Mouse (Mus musculus) thymus, adult 2 months (tissue): Measurements from ENCODE around the gene Podnl1. TPM values are rescaled to one million over a fixed set of nuclear protein-coding genes. Genes with fewer than 3 reads are reported as not detected.

ENCODE experiments used
- DNase-seq: peaks from one replicate; pipeline ENCODE4 v3.0.0; 2021
- H3K27ac ChIP-seq: fragments of 200-500 bp; 2 replicates; pipeline ENCODE4 v1.5.1; 2012; ENCODE audit warnings: low read length, control low read depth; ENCODE audit not compliant: control insufficient read depth, insufficient read depth
- H3K27me3 ChIP-seq: fragments of 200-500 bp; 2 replicates; pipeline ENCODE4 v1.6.1; 2012; ENCODE audit warnings: mild to moderate bottlenecking, low read length, moderate library complexity, mixed read lengths; ENCODE audit not compliant: control insufficient read depth, insufficient read depth
- H3K36me3 ChIP-seq: fragments of 200-500 bp; 2 replicates; pipeline ENCODE4 v1.6.1; 2012; ENCODE audit warnings: mild to moderate bottlenecking, low read length, moderate library complexity; ENCODE audit not compliant: control insufficient read depth, insufficient read depth
- H3K4me1 ChIP-seq: fragments of 200-500 bp; replicated peaks from 2 replicates; pipeline ENCODE4 v1.6.1; 2012; ENCODE audit warnings: low read length; ENCODE audit not compliant: control insufficient read depth, insufficient read depth
- H3K4me3 ChIP-seq: fragments of 200-500 bp; 2 replicates; pipeline ENCODE4 v1.5.1; 2012; ENCODE audit warnings: mild to moderate bottlenecking, low read length, control low read depth, moderate library complexity; ENCODE audit not compliant: control insufficient read depth, insufficient read depth
- CTCF ChIP-seq: fragments of 200-500 bp; IDR thresholded peaks from 2 replicates; pipeline ENCODE4 v1.5.1; 2012; ENCODE audit warnings: mild to moderate bottlenecking, control low read depth, low read length, moderate library complexity, borderline replicate concordance; ENCODE audit not compliant: control insufficient read depth, poor library complexity, insufficient read depth; ENCODE audit errors: extremely low read depth
- POLR2A ChIP-seq: fragments of 200-500 bp; IDR thresholded peaks from 2 replicates; pipeline ENCODE4 v1.6.1; 2012; ENCODE audit warnings: mild to moderate bottlenecking, low read length, control low read depth, moderate library complexity; ENCODE audit not compliant: control insufficient read depth, poor library complexity, insufficient read depth; ENCODE audit errors: extremely low read depth
- WGBS: fragments of 180-500 bp; shearing (Covaris S2); methylation state at CpG from one replicate; pipeline ENCODE4 v1.1.7; 2018; 5-methylcytosine and 5-hydroxymethylcytosine counted together
- polyA plus RNA-seq: library from polyadenylated mRNA; depleted of rRNA; stranded (reverse); fragments of >200 nt; gene quantifications from 2 replicates; pipeline ENCODE4 v1.2.3, GENCODE M21; 2012

Gene Podnl1
- polyA plus RNA-seq, 1 experiment, result 6.6 TPM

GRCm38 (mm10) chr8:84087821-84088220 is 38.0 kb upstream of the Podnl1 start:
- TF ChIP-seq POLR2A (no peak), CTCF (no peak)
- Histone ChIP-seq H3K4me3 (no peak overlapping the region), H3K27me3 (no peaks in the 10 kb centered on the region), H3K36me3 (peaks cover 41% of the 10 kb centered on the region), H3K4me1 (no peaks in the 10 kb centered on the region), H3K27ac (no peak overlapping the region)
- 97% methylated on average over 14 of the region's 14 CpGs for WGBS
- no peak for DNase-seq

DNA sequence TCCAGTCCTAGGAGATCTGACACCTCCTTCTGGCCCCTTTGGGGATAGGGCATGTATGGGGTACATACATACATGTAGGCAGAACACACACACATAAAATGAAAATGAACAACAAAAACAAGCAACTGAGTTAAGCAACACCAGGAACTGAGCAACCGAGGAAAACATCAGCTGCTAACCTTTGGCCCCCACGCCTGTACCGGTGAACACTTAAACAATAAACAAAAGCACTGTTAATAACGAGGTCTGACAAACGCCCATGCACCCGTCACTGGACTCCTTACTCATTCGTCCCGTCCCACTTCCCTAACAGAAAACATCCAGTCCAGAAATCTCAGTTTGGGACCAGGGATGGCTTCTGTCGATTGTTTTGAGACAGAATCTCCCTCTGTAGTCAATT is 36.5 kb upstream of the Podnl1 start:
- 95% methylated on average over 9 of the region's 9 CpGs for WGBS
- Histone ChIP-seq H3K36me3 (peaks cover 33% of the 10 kb centered on the region), H3K4me3 (no peak overlapping the region), H3K4me1 (no peaks in the 10 kb centered on the region), H3K27me3 (no peaks in the 10 kb centered on the region), H3K27ac (no peak overlapping the region)
- no peak for DNase-seq
- TF ChIP-seq POLR2A (no peak), CTCF (no peak)

DNA sequence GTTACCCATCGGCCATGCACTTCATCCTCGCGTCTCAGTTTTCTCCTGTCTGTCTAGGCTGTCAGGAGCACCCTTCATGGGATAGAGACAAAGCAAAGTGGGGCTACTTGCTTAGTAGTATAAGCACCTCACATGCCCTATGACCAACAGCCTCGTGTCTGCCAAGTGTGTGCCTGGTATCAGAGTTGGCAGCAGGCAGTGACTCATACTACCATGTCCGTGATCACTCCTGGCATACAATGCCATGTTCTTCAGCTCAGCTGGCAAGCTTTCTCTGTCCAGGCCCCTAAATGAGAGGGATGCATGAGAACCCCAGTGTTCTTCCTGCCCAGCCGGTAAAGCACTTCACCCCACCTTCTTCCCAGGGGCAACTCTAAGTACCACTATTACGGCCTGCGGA is 35.2 kb upstream of the Podnl1 start:
- no peak for DNase-seq

GRCm38 (mm10) chr8:84096061-84096460 is 29.7 kb upstream of the Podnl1 start:
- H3K27me3 ChIP-seq, result no peaks in the 10 kb centered on the region
- TF ChIP-seq POLR2A, result no peak
- TF ChIP-seq CTCF, result no peak
- 96% methylated on average over 8 of the region's 8 CpGs for WGBS
- H3K27ac ChIP-seq, result no peak overlapping the region
- no peak overlapping the region for H3K4me3 ChIP-seq
- no peak for DNase-seq
- H3K36me3 ChIP-seq, result peaks cover 44% of the 10 kb centered on the region
- H3K4me1 ChIP-seq, result no peaks in the 10 kb centered on the region

More for the DNA sequence above, 35.2 kb upstream of the Podnl1 start:
- Histone ChIP-seq H3K36me3 (peaks cover 37% of the 10 kb centered on the region), H3K27ac (no peak overlapping the region), H3K27me3 (no peaks in the 10 kb centered on the region), H3K4me3 (no peak overlapping the region), H3K4me1 (no peaks in the 10 kb centered on the region)
- no peak for TF ChIP-seq CTCF
- TF ChIP-seq POLR2A, result no peak
- WGBS, result 99% methylated on average over 8 of the region's 8 CpGs

- Histone ChIP-seq H3K27ac (no peak overlapping the region), H3K27me3 (no peaks in the 10 kb centered on the region), H3K36me3 (peaks cover 44% of the 10 kb centered on the region), H3K4me3 (no peak overlapping the region), H3K4me1 (peaks cover 7% of the 10 kb centered on the region; the same call in 1 of the 2 replicates)
- DNase-seq, result no peak
- 97% methylated on average over 7 of the region's 7 CpGs for whole genome bisulfite sequencing
- TF ChIP-seq CTCF (no peak), POLR2A (no peak)
Measured at GRCm38 (mm10) chr8:84098376-84098775, 27.4 kb upstream of the Podnl1 start.

DNA sequence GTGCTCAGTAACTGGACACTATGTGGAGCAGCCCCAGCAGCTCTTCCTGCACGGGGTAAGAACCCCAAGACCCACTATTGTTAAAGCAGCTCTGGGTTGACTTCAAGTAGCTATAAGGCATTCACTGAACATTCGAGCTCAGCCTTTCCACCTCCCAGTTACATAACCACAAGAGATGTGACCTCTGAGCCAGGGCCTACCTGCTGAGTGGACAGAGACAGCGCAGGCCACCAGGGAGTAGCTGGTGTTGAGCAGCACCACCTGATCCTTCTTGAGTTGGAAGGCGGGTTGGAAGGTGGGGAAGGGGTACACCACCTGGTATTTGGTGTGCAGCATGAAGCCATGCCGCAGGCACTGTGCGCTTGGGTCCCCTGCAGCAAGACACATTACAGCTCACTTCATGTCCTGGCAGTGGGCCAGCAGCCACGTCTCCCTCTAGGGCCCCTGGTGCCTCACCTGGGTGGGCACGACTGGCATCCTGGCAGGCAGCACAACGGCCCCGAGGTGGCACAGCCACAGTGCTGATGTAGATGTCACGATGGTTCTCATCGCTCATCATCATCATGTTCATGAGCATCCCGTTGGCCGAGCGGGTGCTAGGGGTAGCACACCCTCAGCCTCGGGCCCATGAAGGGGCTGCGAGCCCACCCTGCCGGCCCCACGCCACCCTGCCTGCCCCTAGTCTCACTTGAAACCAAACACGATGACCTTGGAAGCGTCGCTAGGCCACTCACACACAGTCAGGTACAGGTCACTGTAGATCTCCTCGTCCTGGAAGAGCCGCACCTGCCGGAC is 24.1 kb upstream of the Podnl1 start:
- 91% methylated on average over 25 of the region's 25 CpGs for WGBS
- H3K27me3 ChIP-seq, result no peaks in the 10 kb centered on the region
- H3K36me3 ChIP-seq, result peaks cover 20% of the 10 kb centered on the region
- H3K27ac ChIP-seq, result no peak overlapping the region
- TF ChIP-seq POLR2A (no peak), CTCF (no peak)
- no peak for DNase-seq
- H3K4me1 ChIP-seq, result peaks cover 21% of the 10 kb centered on the region
- no peak overlapping the region for H3K4me3 ChIP-seq

DNA sequence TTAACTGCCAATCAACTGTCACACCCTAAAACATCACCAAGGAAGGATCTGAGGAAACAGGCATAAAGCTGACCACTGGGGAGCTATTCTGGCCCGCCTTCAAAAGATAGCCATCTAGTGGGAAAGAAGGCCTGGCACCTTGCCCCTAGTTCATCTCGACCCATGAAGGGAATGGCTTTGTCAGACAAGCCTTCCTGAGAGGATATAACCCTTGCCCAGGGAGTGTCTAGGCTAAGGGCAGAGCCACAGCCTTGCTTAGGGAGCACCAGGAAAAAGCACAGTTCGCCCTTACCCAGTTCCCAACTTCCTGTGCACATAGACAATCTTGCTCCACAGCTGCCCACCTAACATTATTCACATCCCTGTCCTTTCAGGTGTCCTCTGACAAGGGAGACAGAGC is 22.2 kb upstream of the Podnl1 start:
- peak overlapping the region; percentile 62 for H3K4me3 ChIP-seq
- H3K36me3 ChIP-seq, result peaks cover 2% of the 10 kb centered on the region; the same call in 1 of the 2 replicates
- H3K27ac ChIP-seq, result no peak overlapping the region
- no peaks in the 10 kb centered on the region for H3K27me3 ChIP-seq
- TF ChIP-seq CTCF, result no peak
- TF ChIP-seq POLR2A, result no peak
- DNase-seq, result no peak
- 41% methylated on average over 3 of the region's 3 CpGs for WGBS
- H3K4me1 ChIP-seq, result peaks cover 21% of the 10 kb centered on the region
